22 mouse cellular contexts compared by ENCODE assay signal in genomic region chr11:103320196-103320595, GRCm38 (mm10).
"Had no signal": no experiment of that assay in that cellular context is flagged by ENCODE, and none has a peak within 500 bp of the region (broad histone marks: within the 10 kb centered on the region; RNA-seq: fewer than 3 reads in every experiment).

No protein-coding gene starts in this region.

- H3K4me1 ChIP-seq: liver, embryonic 12.5 days had no signal

- H3K36me3 ChIP-seq: limb, embryonic 10.5 days; limb, embryonic 13.5 days; liver, embryonic 12.5 days; liver, embryonic 15.5 days; lung, embryonic 15.5 days; midbrain, embryonic 12.5 days; stomach, embryonic 15.5 days had no signal

- DNase-seq: kidney, adult 2 months; kidney, postnatal 25 days; layer of hippocampus, adult 9-11 months; liver; lung, adult 18-20 months; lung, postnatal 10 days; retina, postnatal 1 day; right cerebral cortex, postnatal 25 days; spleen, adult 18-20 months; thymus, postnatal 25 days had no signal

- ATAC-seq: intestine, postnatal 0 days; liver, embryonic 12.5 days; midbrain, embryonic 16.5 days had no signal

- H3K4me3 ChIP-seq: layer of hippocampus, adult 2 months; limb, embryonic 10.5 days; limb, embryonic 13.5 days; liver, embryonic 12.5 days; liver, embryonic 15.5 days; lung, embryonic 15.5 days; midbrain, embryonic 12.5 days; stomach, embryonic 15.5 days had no signal

- H3K27ac ChIP-seq: kidney, postnatal 0 days; layer of hippocampus, adult 2 months; limb, embryonic 10.5 days; limb, embryonic 13.5 days; liver, embryonic 12.5 days; liver, embryonic 15.5 days; lung, embryonic 15.5 days; macrophage; midbrain, embryonic 12.5 days; stomach, embryonic 15.5 days had no signal

- H3K4me2 ChIP-seq: limb, embryonic 13.5 days; liver, embryonic 12.5 days; liver, embryonic 15.5 days; lung, embryonic 15.5 days; midbrain, embryonic 12.5 days; stomach, embryonic 15.5 days had no signal

- H3K27me3 ChIP-seq: lung, embryonic 15.5 days; stomach, embryonic 15.5 days had no signal

- H3K9ac ChIP-seq: limb, embryonic 13.5 days; liver, embryonic 12.5 days; liver, embryonic 15.5 days; lung, embryonic 15.5 days; midbrain, embryonic 12.5 days; stomach, embryonic 15.5 days had no signal

- H3K9me3 ChIP-seq: limb, embryonic 10.5 days; limb, embryonic 13.5 days; liver, embryonic 12.5 days; liver, embryonic 15.5 days; lung, embryonic 15.5 days; midbrain, embryonic 12.5 days; stomach, embryonic 15.5 days had no signal
